13 mouse cellular contexts compared by ENCODE assay signal in genomic region chr11:58098366-58098720, GRCm38 (mm10). TPM values are rescaled to one million over a fixed set of nuclear protein-coding genes. Genes with fewer than 3 reads are reported as not detected.
DNase-seq lines count a peak whose midpoint lies in the region; ATAC-seq and TF ChIP-seq lines count a peak whose summit lies in the region.
"Not testable (repeated sequence)": the region's sequence is repeated elsewhere in the genome, so short reads cannot be mapped to it uniquely, and the experiment has no call there.
"Had no signal": no experiment of that assay in that cellular context is flagged by ENCODE, and none has a peak within 500 bp of the region (broad histone marks: within the 10 kb centered on the region; RNA-seq: fewer than 3 reads in every experiment).

No protein-coding gene starts in this region.

- ATAC-seq in heart, embryonic 11.5 days (replicated peaks; ENCODE audit: insufficient number of reproducible peaks, low FRiP score, low TSS enrichment); intestine, embryonic 14.5 days (replicated peaks; ENCODE audit: low FRiP score, low TSS enrichment, low read depth); limb, embryonic 15.5 days (ENCODE audit: insufficient number of reproducible peaks, low FRiP score, low TSS enrichment, low read depth); lung, postnatal 0 days; neural tube, embryonic 15.5 days (ENCODE audit: low FRiP score): not testable (repeated sequence)

- H3K4me1 ChIP-seq in CH12.LX (ENCODE audit: control insufficient read depth in 1 of 2, insufficient read depth in 2 of 2), result peaks cover 9 to 36% of the 10 kb centered on the region in 2 experiments
- H3K4me1 ChIP-seq in heart, embryonic 11.5 days (ENCODE audit: control insufficient read depth, insufficient read depth, low read length); intestine, embryonic 14.5 days (replicated peaks; ENCODE audit: control insufficient read depth, insufficient read depth, low read length); lung, postnatal 0 days (ENCODE audit: insufficient read depth, low read depth, low read length): not testable (repeated sequence)
- H3K4me1 ChIP-seq in limb, embryonic 15.5 days, result peaks cover 22% of the 10 kb centered on the region
- peaks cover 14% of the 10 kb centered on the region for H3K4me1 ChIP-seq in neural tube, embryonic 15.5 days

- H3K36me3 ChIP-seq in CH12.LX (replicated peaks in 1 of 2; ENCODE audit: control insufficient read depth in 1 of 2, insufficient read depth in 1 of 2, low read length in 1 of 2); heart, embryonic 11.5 days (ENCODE audit: control insufficient read depth, insufficient read depth, low read length); intestine, embryonic 14.5 days (ENCODE audit: control insufficient read depth, insufficient read depth, low read length); limb, embryonic 15.5 days; lung, postnatal 0 days (ENCODE audit: insufficient read depth, low read length); neural tube, embryonic 15.5 days: not testable (repeated sequence)

- dilution Hi-C loops in CH12.LX (cut with MboI; ENCODE audit: extremely low pct_ligation_motif_present, extremely low pct_unique_long_range_greater_than_20kb, low sequenced_read_pairs), result not testable (repeated sequence)

- not testable (repeated sequence) for H3K27ac ChIP-seq in CH12.LX (ENCODE audit: insufficient read depth, low read depth); heart, embryonic 11.5 days (ENCODE audit: low read depth, low read length); intestine, embryonic 14.5 days (ENCODE audit: low read depth); limb, embryonic 15.5 days; lung, postnatal 0 days (ENCODE audit: low read length); neural tube, embryonic 15.5 days (replicated peaks)

- not testable (repeated sequence) for H3K9ac ChIP-seq in CH12.LX (ENCODE audit: insufficient read depth, low read depth); heart, embryonic 11.5 days (ENCODE audit: low read depth, low read length); intestine, embryonic 14.5 days (ENCODE audit: low read length); limb, embryonic 15.5 days; lung, postnatal 0 days (replicated peaks; ENCODE audit: low read depth); neural tube, embryonic 15.5 days (replicated peaks)

- WGBS in heart, embryonic 11.5 days (ENCODE audit: insufficient replicate concordance), result 63% methylated on average over 5 of the region's 5 CpGs
- WGBS in intestine, embryonic 14.5 days, result 73% methylated on average over 5 of the region's 5 CpGs
- WGBS in limb, embryonic 15.5 days, result 67% methylated on average over 5 of the region's 5 CpGs
- 71% methylated on average over 5 of the region's 5 CpGs for WGBS in lung, postnatal 0 days
- 70% methylated on average over 5 of the region's 5 CpGs for WGBS in neural tube, embryonic 15.5 days

- not testable (repeated sequence) for TF ChIP-seq POLR2A in CH12.LX (IDR thresholded peaks at IDR 0.05; ENCODE audit: low read depth, low read length)

- not testable (repeated sequence) for H3K27me3 ChIP-seq in CH12.LX (replicated peaks); heart, embryonic 11.5 days (ENCODE audit: control insufficient read depth, insufficient read depth, low read length); intestine, embryonic 14.5 days (replicated peaks; ENCODE audit: control insufficient read depth, insufficient read depth, low read length); limb, embryonic 15.5 days; lung, postnatal 0 days (replicated peaks; ENCODE audit: insufficient read depth, low read length)
- peaks cover 19% of the 10 kb centered on the region for H3K27me3 ChIP-seq in neural tube, embryonic 15.5 days (replicated peaks)

- not testable (repeated sequence) for H3K79me2 ChIP-seq in CH12.LX (replicated peaks; ENCODE audit: control insufficient read depth, extremely low read depth, insufficient read depth, poor library complexity, severe bottlenecking)

- H3K9me3 ChIP-seq in CH12.LX (replicated peaks; ENCODE audit: low read length); heart, embryonic 11.5 days (replicated peaks; ENCODE audit: control insufficient read depth, low read length); intestine, embryonic 14.5 days (ENCODE audit: control insufficient read depth, low read length); limb, embryonic 15.5 days; lung, postnatal 0 days (ENCODE audit: low read length); neural tube, embryonic 15.5 days (replicated peaks): not testable (repeated sequence)

- in situ Hi-C loops in CH12.LX (cut with MboI; ENCODE audit: low pct_ligation_motif_present, low pct_unique_long_range_greater_than_20kb, low sequenced_read_pairs), result not testable (repeated sequence)

- not testable (repeated sequence) for H3K4me2 ChIP-seq in CH12.LX (ENCODE audit: insufficient read depth, low read depth, poor library complexity, severe bottlenecking)
- peak overlapping the region; percentile 79 for H3K4me2 ChIP-seq in heart, embryonic 11.5 days
- peak overlapping the region; percentile 73 for H3K4me2 ChIP-seq in intestine, embryonic 14.5 days (ENCODE audit: low read length)
- H3K4me2 ChIP-seq in limb, embryonic 15.5 days, result peak overlapping the region; percentile 77; the same call in 1 of the 2 replicates
- H3K4me2 ChIP-seq in lung, postnatal 0 days (replicated peaks; ENCODE audit: low read depth, low read length), result peak overlapping the region; percentile 81; the same call in 1 of the 2 replicates
- H3K4me2 ChIP-seq in neural tube, embryonic 15.5 days, result peak overlapping the region; percentile 64

- not testable (repeated sequence) for TF ChIP-seq EP300 in CH12.LX (IDR thresholded peaks at IDR 0.05; ENCODE audit: low read length); lung, postnatal 0 days (IDR thresholded peaks at IDR 0.05)

- TF ChIP-seq RAD21 in CH12.LX (IDR thresholded peaks at IDR 0.05; ENCODE audit: low read depth, low read length), result peak; percentile 1

- peak in 1 of 2 experiments; percentile 79; a peak in 2 of 4 replicates for TF ChIP-seq CTCF in CH12.LX (conservative IDR thresholded peaks at IDR 0.05 in 1 of 2, IDR thresholded peaks at IDR 0.05 in 1 of 2; ENCODE audit: low read depth in 2 of 2, low read length in 2 of 2)
- TF ChIP-seq CTCF in lung, postnatal 0 days (IDR thresholded peaks at IDR 0.05), result peak; percentile 48

- not testable (repeated sequence) for DNase-seq in CH12.LX (ENCODE audit: extremely low read depth); intestine, embryonic 14.5 days (ENCODE audit: low spot score); lung, postnatal 0 days (ENCODE audit: low spot score)
- DNase-seq in cerebellum, adult 9-10 months, result peak; percentile 60
- DNase-seq in thymus, postnatal 36 days, result peak; percentile 34 to 37

- not testable (repeated sequence) for H3K4me3 ChIP-seq in CH12.LX (replicated peaks in 1 of 3; ENCODE audit: low read depth in 2 of 3, low read length in 2 of 3, poor library complexity in 1 of 3); lung, postnatal 0 days (ENCODE audit: low read depth, low read length)
- H3K4me3 ChIP-seq in heart, embryonic 11.5 days (ENCODE audit: low read depth, low read length), result peak overlapping the region; percentile 47
- peak overlapping the region; percentile 35; the same call in 1 of the 2 replicates for H3K4me3 ChIP-seq in intestine, embryonic 14.5 days (ENCODE audit: low read depth, low read length)
- H3K4me3 ChIP-seq in limb, embryonic 15.5 days, result peak overlapping the region; percentile 36
- H3K4me3 ChIP-seq in neural tube, embryonic 15.5 days (replicated peaks), result 0 out of 2 replicates have a peak overlapping the region, but pooled peaks have one; percentile 33

TF ChIP-seq in CH12.LX, 34 proteins besides CTCF, POLR2A, EP300 and RAD21:
- TF ChIP-seq MYC (IDR thresholded peaks at IDR 0.05; ENCODE audit: low read depth, low read length) (peak; percentile 75; the same call in 1 of the 2 replicates), TCF12 (IDR thresholded peaks at IDR 0.05; ENCODE audit: low read depth, low read length) (0 out of 2 replicates have a peak, but pooled peaks have one; percentile 4), SMC3 (IDR thresholded peaks at IDR 0.05; ENCODE audit: low read depth, low read length) (peak; percentile 43)

RNA-seq across cellular contexts. Expression of gene Gm12248, which starts 5.4 kb away (rescaled TPM):
- total RNA-seq in CH12.LX (2012; rRNA removed) (0.13 TPM in 1 of 2 replicates, not detected in the other), CH12.LX (2014; rRNA removed) (not detected in 2 replicates)
- not detected in 2 replicates for polyA plus RNA-seq in CH12.LX (2012; ENCODE audit: insufficient read length, low read depth)
- polyA plus RNA-seq in heart, embryonic 11.5 days (2014; fragmentation: Nextera tagmentation; extraction: Ambion mirVana), result not detected in 2 replicates
- not detected in 2 replicates for polyA plus RNA-seq in intestine, embryonic 14.5 days (2014; fragmentation: Nextera tagmentation; extraction: Ambion mirVana)
- polyA plus RNA-seq in limb, embryonic 15.5 days (2015; fragmentation: Nextera tagmentation; extraction: Ambion mirVana), result not detected in 2 replicates
- 0.14 and 0.17 TPM in 2 replicates for polyA plus RNA-seq in lung, postnatal 0 days (2015; fragmentation: Nextera tagmentation; extraction: Ambion mirVana)
- polyA plus RNA-seq in neural tube, embryonic 15.5 days (2015; fragmentation: Nextera tagmentation; extraction: Ambion mirVana), result not detected in 2 replicates
- total RNA-seq: gastrocnemius, adult 8-10 months; heart, postnatal 10 days; monocyte, adult 5-6 weeks had no signal
- polyA plus RNA-seq: forebrain, embryonic 11.5 days; intestine, embryonic 16.5 days had no signal

RNA-seq across cellular contexts. Expression of gene Cnot8, which starts 5.6 kb away (rescaled TPM):
- total RNA-seq in CH12.LX (2012; rRNA removed), result 90.2 and 93.8 TPM in 2 replicates
- total RNA-seq in CH12.LX (2014; rRNA removed), result 127 and 134 TPM in 2 replicates
- 91.9 and 102 TPM in 2 replicates for polyA plus RNA-seq in CH12.LX (2012; ENCODE audit: insufficient read length, low read depth)
- 67.0 and 83.1 TPM in 2 replicates for polyA plus RNA-seq in heart, embryonic 11.5 days (2014; fragmentation: Nextera tagmentation; extraction: Ambion mirVana)
- polyA plus RNA-seq in intestine, embryonic 14.5 days (2014; fragmentation: Nextera tagmentation; extraction: Ambion mirVana), result 86.8 and 91.1 TPM in 2 replicates
- polyA plus RNA-seq in limb, embryonic 15.5 days (2015; fragmentation: Nextera tagmentation; extraction: Ambion mirVana), result 90.9 and 97.2 TPM in 2 replicates
- polyA plus RNA-seq in lung, postnatal 0 days (2015; fragmentation: Nextera tagmentation; extraction: Ambion mirVana), result 71.2 and 71.8 TPM in 2 replicates
- polyA plus RNA-seq in neural tube, embryonic 15.5 days (2015; fragmentation: Nextera tagmentation; extraction: Ambion mirVana), result 99.6 and 105 TPM in 2 replicates
